Mouse (Mus musculus) kidney, embryonic 16.5 days (tissue): ENCODE measurements around the gene 1700092M07Rik. TPM values are rescaled to one million over a fixed set of nuclear protein-coding genes. Genes with fewer than 3 reads are reported as not detected.
A peak's percentile ranks its signal among the peaks of the same experiment; 100 is the strongest.
"Not testable (repeated sequence)": the region's sequence is repeated elsewhere in the genome, so short reads cannot be mapped to it uniquely, and the experiment has no call there.

Source experiments
- ATAC-seq: fragments of 200-750 bp; cut with Nextera tagmentation; 2 replicates; pipeline ENCODE4 v1.8.0; 2017; ENCODE audit warnings: moderate TSS enrichment; ENCODE audit not compliant: low FRiP score, low TSS enrichment
- H3K27ac ChIP-seq: fragments of 300-500 bp; sonication (generic); 2 replicates; pipeline ENCODE4 v1.5.1; 2014; ENCODE audit warnings: low read length
- H3K27me3 ChIP-seq: fragments of 300-500 bp; sonication (generic); 2 replicates; pipeline ENCODE4 v1.6.1; 2014; ENCODE audit warnings: low read length, control low read depth, mixed read lengths; ENCODE audit not compliant: insufficient read depth
- H3K36me3 ChIP-seq: fragments of 300-500 bp; sonication (generic); 2 replicates; pipeline ENCODE4 v1.6.1; 2014; ENCODE audit warnings: low read length, control low read depth, mixed read lengths; ENCODE audit not compliant: insufficient read depth
- H3K4me1 ChIP-seq: fragments of 300-500 bp; sonication (generic); 2 replicates; pipeline ENCODE4 v1.6.1; 2014; ENCODE audit warnings: low read length, control low read depth, mixed read lengths; ENCODE audit not compliant: insufficient read depth
- H3K4me2 ChIP-seq: fragments of 300-500 bp; sonication (generic); replicated peaks from 2 replicates; pipeline ENCODE4 v1.6.1; 2014; ENCODE audit warnings: low read depth, low read length
- H3K4me3 ChIP-seq: fragments of 300-500 bp; sonication (generic); 2 replicates; pipeline ENCODE4 v1.5.1; 2014; ENCODE audit warnings: mild to moderate bottlenecking, low read length
- H3K9ac ChIP-seq: fragments of 300-500 bp; sonication (generic); replicated peaks from 2 replicates; pipeline ENCODE4 v1.6.1; 2014; ENCODE audit warnings: low read length
- H3K9me3 ChIP-seq: fragments of 300-500 bp; sonication (generic); 2 replicates; pipeline ENCODE4 v1.6.1; 2016; ENCODE audit warnings: low read length, control low read depth
- WGBS: fragments of 180-500 bp; shearing (Covaris S2); extraction: QIAGEN DNeasy Blood & Tissue Kit; methylation state at CpG from one replicate; pipeline ENCODE4 v1.1.7; 2014; 5-methylcytosine and 5-hydroxymethylcytosine counted together
- polyA plus RNA-seq: library from polyadenylated mRNA; unstranded; fragments of >200 nt; fragmentation: Nextera tagmentation; extraction: Ambion mirVana; gene quantifications from 2 replicates; pipeline ENCODE4 v1.2.1, GENCODE M21; 2015

Gene 1700092M07Rik
- polyA plus RNA-seq, 1 experiment from 2014 or later, result 2.0 TPM

DNA sequence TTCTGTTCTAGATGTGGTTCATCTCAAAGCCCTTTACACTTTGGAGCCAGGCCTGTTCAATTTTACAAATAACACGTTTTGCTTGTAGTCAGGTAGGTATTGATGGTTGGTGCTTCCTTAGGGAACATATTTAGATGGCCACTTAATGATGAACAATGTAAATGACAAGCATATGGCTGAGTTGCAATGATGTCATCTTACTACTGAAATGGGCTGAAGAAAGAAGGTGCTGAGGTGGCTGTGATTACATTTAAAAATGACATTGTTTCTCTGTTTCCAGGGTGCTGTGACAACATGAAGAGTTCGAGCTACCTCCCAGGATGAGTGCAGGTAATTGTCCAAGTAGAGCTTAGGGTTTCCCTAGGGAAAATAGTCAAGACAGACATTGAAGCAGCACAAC is 16.1 kb upstream of the 1700092M07Rik start:
- 0% methylated on average over 2 of the region's 2 CpGs for WGBS
- Histone ChIP-seq H3K36me3 (peaks cover 28% of the 10 kb centered on the region), H3K4me3 (peak overlapping the region; percentile 97), H3K4me2 (peak overlapping the region; percentile 89), H3K27me3 (no peaks in the 10 kb centered on the region), H3K4me1 (peaks cover 28% of the 10 kb centered on the region), H3K9me3 (no peaks in the 10 kb centered on the region), H3K9ac (peak overlapping the region; percentile 98), H3K27ac (peak overlapping the region; percentile 93)
- ATAC-seq, result no peak

DNA sequence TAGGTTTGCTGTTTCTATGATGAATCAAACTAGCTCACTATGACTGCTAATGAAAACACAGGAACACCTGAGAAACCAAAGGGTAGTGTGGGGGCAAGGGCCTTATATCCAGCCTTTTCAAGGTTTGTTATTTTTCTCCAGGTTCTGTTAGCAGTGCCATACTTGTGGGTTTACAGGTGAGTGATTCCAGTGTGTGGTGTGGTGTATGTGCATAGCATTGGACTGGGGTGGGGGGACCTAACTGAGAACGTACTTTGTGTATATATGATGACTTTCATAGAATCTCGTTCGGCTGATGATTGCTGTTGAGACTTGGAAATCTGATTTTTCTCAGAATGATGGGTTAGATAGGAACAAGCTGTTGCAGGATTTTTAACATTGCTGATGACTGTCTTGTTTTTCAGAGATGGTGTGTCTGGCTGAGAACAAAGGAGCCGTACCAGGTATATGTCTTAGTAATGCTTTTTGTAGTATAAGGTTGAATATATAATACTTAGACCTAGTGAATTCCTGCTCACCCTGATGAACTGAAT is 15.4 kb upstream of the 1700092M07Rik start:
- Histone ChIP-seq H3K36me3 (peaks cover 28% of the 10 kb centered on the region), H3K9ac (peak overlapping the region; percentile 98), H3K27me3 (no peaks in the 10 kb centered on the region), H3K9me3 (no peaks in the 10 kb centered on the region), H3K4me3 (peak overlapping the region; percentile 97), H3K4me2 (peak overlapping the region; percentile 89), H3K27ac (peak overlapping the region; percentile 93; the same call in 1 of the 2 replicates), H3K4me1 (peaks cover 28% of the 10 kb centered on the region)
- WGBS, result 40% methylated on average over 4 of the region's 4 CpGs
- ATAC-seq, result no peak

DNA sequence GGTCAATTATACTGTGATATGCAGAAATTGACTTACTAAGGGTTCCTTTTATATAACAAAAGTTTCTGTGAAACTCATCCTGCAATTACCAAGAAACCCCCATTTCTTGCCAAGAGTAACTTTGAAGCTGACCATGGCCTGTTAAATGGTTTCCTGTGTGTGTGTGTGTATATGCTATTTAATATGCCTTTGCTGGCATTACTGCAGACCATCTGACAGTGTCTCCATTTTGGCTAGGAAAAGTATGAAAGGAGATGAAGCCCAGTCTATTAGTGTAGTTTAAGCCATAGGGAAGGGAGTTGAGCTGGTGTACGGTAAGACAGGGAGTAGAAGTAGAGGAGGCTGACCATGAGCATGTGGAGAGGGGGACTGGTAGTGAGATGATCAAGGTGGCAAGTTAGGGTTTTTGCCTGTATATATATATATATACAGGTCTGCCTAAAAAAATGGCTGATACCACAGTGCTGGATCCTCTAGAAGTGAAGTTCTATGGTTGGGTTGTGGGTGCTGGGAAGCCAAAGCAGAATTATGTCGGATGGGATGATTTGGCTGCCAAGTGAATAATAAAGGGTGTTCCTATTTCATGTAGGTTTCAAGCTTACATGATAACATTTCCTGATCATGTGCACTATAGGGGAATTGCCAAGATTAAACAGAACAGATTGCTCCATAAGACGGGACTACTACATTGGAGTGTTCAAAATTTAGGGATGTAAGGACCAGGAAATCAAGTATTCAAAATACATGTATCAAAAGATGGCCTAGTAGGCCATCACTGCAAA is 13.7 kb upstream of the 1700092M07Rik start:
- Histone ChIP-seq H3K9me3 (no peaks in the 10 kb centered on the region), H3K27ac (0 out of 2 replicates have a peak overlapping the region, but pooled peaks have one; percentile 7), H3K4me2 (no peak overlapping the region), H3K36me3 (peaks cover 28% of the 10 kb centered on the region), H3K4me1 (peaks cover 24% of the 10 kb centered on the region), H3K4me3 (no peak overlapping the region), H3K27me3 (no peaks in the 10 kb centered on the region), H3K9ac (no peak overlapping the region)
- no peak for ATAC-seq
- WGBS, result 19% methylated on average over 3 of the region's 3 CpGs

DNA sequence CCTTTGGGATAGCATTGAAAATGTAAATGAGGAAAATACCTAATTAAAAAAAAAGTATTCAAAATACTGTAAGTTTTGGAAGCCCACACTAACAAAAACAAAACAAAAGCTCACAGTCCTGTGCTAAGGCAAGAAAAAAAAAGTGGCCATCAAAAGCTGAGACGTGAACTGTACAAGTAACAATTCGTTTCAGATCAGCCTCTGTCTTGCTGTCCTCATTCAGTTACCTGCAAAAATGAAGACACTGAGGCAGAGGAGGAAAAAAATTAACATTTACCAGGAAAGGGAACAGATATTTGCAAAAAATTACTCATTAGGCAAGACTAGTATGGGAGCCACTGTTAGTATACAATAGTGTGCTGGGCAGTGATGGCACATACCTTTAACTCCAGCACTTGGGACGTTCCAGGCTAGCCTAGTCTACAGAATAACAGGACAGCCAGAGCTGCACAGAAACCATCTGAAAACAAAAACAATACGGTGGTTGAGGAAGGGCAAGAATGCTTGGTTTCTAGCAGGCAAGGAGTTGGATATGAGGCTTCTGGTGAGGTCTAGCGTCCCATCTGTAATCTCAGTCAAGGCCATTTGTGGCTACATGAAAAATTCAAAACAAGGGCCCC is 12.9 kb upstream of the 1700092M07Rik start:
- ATAC-seq, result no peak
- Histone ChIP-seq H3K36me3 (peaks cover 28% of the 10 kb centered on the region), H3K4me1 (peaks cover 17% of the 10 kb centered on the region), H3K9me3 (no peaks in the 10 kb centered on the region), H3K27ac (no peak overlapping the region), H3K9ac (no peak overlapping the region), H3K4me2 (no peak overlapping the region), H3K27me3 (no peaks in the 10 kb centered on the region), H3K4me3 (no peak overlapping the region)
- 22% methylated on average over 5 of the region's 5 CpGs for WGBS

DNA sequence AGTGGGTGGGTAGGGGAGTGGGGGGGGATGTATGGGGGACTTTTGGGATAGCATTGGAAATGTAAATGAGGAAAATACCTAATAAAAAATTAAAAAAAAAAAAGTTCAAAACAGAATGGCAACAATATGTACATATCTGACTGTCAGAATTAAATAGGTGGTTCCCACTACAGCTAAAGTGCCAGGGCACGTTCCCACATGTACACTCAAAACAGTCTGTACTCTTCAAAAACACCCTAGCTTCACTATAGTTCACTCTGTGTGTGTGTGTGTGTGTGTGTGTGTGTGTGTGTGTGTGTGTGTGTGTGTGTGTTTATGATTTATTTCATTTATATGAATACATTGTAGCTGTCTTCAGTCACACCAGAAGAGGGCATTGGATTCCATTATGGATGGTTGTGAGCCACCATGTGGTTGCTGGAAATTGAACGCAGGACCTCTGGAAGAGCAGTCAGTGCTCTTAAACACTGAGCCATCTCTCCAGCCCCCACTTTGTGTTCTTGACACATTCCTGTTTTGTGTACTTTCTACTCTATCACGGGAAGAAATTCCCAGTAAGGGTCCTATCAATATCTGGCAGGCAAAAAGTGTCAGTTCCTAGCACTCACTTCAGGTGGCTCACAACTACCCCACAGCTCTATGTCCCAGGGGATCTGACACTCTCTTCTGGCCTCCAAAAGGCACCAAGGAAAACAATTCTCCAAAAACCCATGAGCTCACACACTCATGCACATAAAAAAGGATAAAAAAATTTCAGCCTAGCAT is 12.0 kb upstream of the 1700092M07Rik start:
- 42% methylated on average over 3 of the region's 3 CpGs for WGBS
- not testable (repeated sequence) for H3K4me3 ChIP-seq, ATAC-seq, H3K4me2 ChIP-seq, H3K27ac ChIP-seq, H3K27me3 ChIP-seq, H3K9me3 ChIP-seq, H3K9ac ChIP-seq
- Histone ChIP-seq H3K36me3 (peaks cover 28% of the 10 kb centered on the region), H3K4me1 (peaks cover 17% of the 10 kb centered on the region)

DNA sequence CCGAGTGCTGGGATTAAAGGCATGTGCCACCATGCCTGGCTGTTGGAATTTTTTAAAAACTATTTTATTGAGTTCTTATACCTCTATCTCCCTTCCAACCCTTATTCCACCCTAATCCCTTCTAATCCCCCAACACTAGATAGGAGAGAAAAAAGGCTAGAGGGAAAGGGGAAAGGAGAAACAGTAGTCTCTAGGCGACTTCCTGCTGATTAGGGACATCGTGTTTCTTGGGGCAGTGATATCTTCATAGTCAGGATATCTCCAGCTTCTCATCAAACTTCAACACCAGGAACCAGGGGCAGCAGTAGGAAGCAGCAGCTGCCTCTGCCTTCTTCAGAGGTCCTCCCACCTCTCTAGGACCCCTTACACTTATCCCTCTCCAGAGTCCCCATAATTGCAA is 6.2 kb upstream of the 1700092M07Rik start:
- peaks cover 15% of the 10 kb centered on the region for H3K36me3 ChIP-seq
- no peak overlapping the region for H3K4me2 ChIP-seq
- no peak for ATAC-seq
- no peak overlapping the region for H3K4me3 ChIP-seq
- no peaks in the 10 kb centered on the region for H3K9me3 ChIP-seq
- H3K9ac ChIP-seq, result no peak overlapping the region
- WGBS, result 70% methylated on average over 3 of the region's 3 CpGs
- no peak overlapping the region for H3K27ac ChIP-seq
- peaks cover 13% of the 10 kb centered on the region for H3K4me1 ChIP-seq
- H3K27me3 ChIP-seq, result no peaks in the 10 kb centered on the region

DNA sequence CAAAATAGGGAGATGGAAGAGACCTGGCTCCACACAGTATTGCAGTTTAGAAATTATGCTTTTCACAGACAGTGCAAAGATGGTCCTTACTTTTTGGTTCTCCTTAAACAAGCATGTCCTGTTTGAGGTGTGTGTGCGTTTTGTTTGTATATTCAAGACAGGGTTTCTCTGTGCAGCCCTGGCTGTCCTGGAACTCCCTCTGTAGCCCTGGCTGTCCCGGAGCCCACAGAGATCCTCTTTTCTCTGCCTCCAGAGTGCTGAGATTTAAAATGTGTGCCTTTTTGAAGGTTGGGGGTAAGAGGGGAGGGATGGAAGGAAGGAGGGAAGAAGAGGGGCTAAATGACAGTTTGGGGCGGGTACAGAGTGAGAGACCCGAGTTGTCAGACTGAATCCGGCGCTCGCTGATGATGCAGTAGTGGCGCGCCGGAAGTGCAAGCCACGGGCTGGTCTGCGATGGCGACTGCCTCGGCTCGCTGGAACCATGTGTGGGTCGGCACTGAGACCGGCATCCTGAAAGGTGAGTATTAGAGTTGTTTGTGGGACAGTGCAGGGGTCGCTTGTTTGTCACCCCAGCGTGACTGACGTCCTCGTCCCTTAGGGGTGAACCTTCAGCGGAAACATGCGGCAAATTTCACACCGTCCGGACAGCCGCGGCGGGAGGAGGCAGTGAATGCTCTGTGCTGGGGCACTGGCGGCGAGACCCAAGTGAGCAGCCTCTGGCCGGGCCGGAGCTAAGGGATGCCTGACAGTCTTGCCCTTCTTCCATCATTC is 4.9 kb upstream of the 1700092M07Rik start, which contains the start of gene Wdr74:
Wdr74 (plus strand) TSS at position 439 of the 771 bp plus-strand sequence.
- Histone ChIP-seq H3K9me3 (no peaks in the 10 kb centered on the region), H3K4me2 (peak within 1 kb of the TSS; percentile 92), H3K27ac (peak within 1 kb of the TSS; percentile 61), H3K9ac (peak within 1 kb of the TSS; percentile 86), H3K4me1 (peaks cover 16% of the 10 kb centered on the region), H3K36me3 (peaks cover 16% of the 10 kb centered on the region), H3K4me3 (peak within 1 kb of the TSS; percentile 97), H3K27me3 (no peaks in the 10 kb centered on the region)
- ATAC-seq, result peak; percentile 94
- WGBS, result under 1% methylated on average over 32 of the region's 32 CpGs

DNA sequence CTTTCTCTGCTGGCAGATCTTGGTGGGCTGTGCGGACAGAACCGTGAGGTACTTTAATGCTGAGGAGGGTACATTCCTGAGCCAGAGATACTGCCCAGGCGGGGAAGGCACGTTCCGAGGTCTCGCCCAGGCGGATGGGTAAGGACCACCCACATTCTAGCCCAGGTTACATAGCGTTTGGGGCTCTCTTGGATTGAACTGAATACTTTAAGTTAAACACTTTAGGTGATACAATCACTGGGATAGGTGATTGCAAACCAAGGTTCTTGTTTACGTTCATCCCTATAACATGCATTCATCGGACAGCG is 4.4 kb upstream of the 1700092M07Rik start:
- Histone ChIP-seq H3K4me3 (peak overlapping the region; percentile 97), H3K36me3 (peaks cover 16% of the 10 kb centered on the region), H3K9ac (peak overlapping the region; percentile 86), H3K9me3 (no peaks in the 10 kb centered on the region), H3K27ac (peak overlapping the region; percentile 61), H3K4me1 (peaks cover 20% of the 10 kb centered on the region), H3K27me3 (no peaks in the 10 kb centered on the region), H3K4me2 (peak overlapping the region; percentile 92)
- WGBS, result 3% methylated on average over 11 of the region's 11 CpGs
- no peak for ATAC-seq

DNA sequence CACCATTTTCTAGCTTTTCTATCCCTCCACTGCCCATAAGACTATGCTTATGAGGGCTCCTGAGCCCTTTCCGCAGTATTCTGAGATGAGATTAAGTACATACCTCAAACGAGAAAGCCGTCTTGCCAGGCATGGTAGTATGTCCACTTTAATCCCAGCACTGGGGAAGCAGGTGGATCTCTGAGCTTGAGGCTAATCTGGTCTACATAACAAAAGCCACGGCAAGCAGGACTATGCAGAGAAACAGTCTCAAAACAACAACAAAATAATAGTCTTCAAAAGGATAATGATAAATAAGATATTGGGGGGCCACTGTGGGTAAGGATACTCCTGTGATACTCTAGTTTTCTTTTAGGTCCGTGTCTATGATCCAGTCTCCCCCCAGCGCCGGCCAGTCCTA is 1.6 kb upstream of the 1700092M07Rik start:
- Histone ChIP-seq H3K4me2 (no peak overlapping the region), H3K4me3 (no peak overlapping the region), H3K4me1 (peaks cover 33% of the 10 kb centered on the region), H3K27ac (no peak overlapping the region), H3K36me3 (peaks cover 30% of the 10 kb centered on the region), H3K9ac (no peak overlapping the region), H3K27me3 (no peaks in the 10 kb centered on the region), H3K9me3 (no peaks in the 10 kb centered on the region)
- WGBS, result 88% methylated on average over 7 of the region's 7 CpGs
- no peak for ATAC-seq
